Mouse (Mus musculus) C3H10T1/2 (cell line): ENCODE results near the gene Taf10. TPM values are rescaled to one million over a fixed set of nuclear protein-coding genes. Genes with fewer than 3 reads are reported as not detected.

Experiments used
- polyA plus RNA-seq, 2 experiments: library from polyadenylated mRNA; unstranded; fragments of >200 nt; fragmentation: generic; extraction: Trizol; gene quantifications; one replicate each; pipeline ENCODE4 v1.2.1; 2012; ENCODE audit warnings: missing spikeins in 2 of 2

Taf10 gene
- 100 to 1,000 TPM; 243 to 661 TPM for polyA plus RNA-seq

DNA sequence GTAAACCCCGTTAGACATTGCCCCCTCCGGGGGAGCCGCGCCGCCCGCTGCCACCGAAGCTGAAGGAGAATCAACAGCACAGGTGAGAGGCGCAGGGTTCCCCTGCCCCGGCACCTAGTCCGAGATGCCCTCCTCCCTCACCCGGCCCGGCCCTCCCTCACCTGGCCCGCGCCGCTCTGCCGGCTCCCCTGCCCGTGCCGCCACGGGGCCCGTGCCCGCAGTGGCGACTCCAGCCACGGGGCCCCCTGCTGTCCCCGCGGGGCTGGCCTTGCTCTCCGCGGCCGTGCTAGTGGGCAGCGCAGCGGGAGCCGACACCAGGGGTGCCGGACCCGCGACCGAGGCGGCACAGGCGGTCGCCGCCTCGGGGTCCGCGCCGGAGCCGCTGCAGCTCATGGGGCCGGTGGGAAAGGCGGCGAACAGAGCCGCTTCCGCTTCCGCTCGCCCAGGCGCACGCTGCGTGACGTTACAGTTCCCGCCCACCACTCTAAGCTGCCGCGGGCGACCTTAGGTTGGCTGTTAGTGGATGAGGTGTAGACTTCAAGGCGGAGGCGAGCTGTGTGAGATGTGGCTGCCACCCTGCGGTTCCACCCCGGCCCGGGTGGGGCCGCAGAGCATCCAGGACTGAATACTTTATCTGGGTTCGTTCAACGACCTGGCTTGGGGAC is at the start of gene Taf10:
Gene Taf10, minus strand, starts transcription at position 436 of the 665 bp plus-strand sequence.

GRCm38 (mm10) chr7:105787285-105788140 is 43.4 kb upstream of the Taf10 start, which contains the start of gene Dchs1:
TSS of gene Dchs1 (minus strand) at chr7:105787654.

DNA sequence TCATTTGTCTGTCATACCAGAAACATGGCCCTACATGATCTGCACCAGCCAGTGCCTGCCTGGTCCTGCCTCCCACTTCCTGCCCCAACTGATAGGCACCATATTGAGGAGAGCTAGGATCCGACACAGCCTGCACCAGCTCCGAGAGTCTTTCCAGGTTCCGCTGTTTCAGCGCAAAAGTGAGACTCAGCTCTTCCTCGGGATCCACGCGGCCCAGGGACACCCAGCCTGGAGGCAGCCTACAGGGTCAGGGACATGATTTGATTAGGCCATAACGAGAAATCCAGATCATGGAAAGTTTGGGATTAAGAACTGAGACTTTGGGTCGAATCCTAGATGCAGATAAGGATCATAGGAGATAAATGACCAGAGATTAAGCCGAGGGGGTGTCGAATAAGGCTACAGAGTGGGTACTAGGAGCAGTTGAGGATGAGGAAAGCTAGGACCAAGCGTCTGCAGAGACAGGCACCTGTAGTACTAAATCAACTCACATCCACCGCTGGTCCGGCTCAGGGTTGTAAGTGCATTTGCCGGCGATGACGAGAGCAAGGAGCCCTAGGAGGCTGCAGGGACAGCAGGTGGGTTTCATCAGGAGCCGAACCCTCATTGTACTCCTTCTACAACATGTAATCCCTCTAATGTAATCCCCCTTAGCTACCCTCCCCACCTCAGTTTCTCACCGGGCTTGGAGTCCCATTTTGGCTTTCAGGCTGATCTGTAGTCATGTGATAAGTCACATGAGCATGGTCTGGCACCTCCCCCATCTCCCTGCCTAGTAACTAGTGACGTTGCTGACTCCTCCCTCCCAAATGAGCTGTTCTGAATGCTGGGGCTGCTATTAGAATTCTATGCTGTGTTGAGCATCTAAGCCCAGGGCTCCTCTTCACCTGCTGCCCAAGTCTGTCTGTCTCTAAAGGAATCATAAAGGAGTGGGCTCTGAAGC is 7.6 kb upstream of the Taf10 start, which contains the start of gene Tpp1:
Gene Tpp1, minus strand, starts transcription at position 745 of the 943 bp plus-strand sequence.

GRCm38 (mm10) chr7:105736911-105737521 is 7.1 kb downstream of the Taf10 start, which contains the start of gene Rrp8:
TSS of gene Rrp8 (minus strand) at chr7:105737385.

DNA sequence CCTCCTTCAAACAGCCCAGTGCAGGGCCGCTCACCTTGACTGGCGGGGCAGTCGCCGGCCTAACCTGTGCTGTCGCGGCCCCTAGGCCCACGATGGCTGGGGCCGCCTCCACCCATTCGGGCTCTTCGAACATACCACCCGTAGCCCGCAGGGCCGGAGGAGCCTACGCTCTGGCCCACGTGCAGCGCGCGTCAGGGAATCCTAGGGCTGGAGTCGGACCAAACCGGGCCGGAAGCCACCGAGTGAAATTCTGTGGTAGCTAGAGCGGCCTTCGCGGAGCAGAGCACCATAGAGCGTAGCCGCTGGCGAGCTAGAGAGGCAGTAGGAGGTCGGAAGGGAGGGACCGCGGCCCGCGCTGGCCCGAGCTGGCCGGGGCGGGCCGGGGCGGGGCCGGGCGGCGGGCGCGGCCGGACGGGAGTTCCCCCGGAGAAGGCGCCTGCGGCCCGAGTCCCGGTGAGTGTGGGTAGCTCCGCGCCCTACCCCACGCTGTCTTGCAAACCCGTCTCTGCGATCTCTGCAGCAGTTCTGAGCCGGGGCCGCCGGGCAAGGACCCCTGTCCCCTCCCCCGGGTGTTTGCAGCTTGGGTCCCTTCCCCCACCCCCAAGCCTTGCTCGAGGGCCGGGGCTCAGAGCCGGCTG is 7.8 kb downstream of the Taf10 start, which contains the start of gene Ilk:
Gene Ilk, plus strand, starts transcription at position 329 of the 638 bp plus-strand sequence.

Other genes with a start within 250 kb of the Taf10 start
- gene Smpd1, start 190.0 kb downstream of the Taf10 start, polyA plus RNA-seq, result 10 to 100 TPM; 32.0 to 79.2 TPM
- gene Apbb1, start 162.7 kb downstream of the Taf10 start, polyA plus RNA-seq, result 10 to 100 TPM; 28.1 to 45.2 TPM
- 1 to 10 TPM in 1 of 2 experiments, under 1 TPM in 1; 0.11 to 1.8 TPM for gene Hpx, start 144.2 kb downstream of the Taf10 start, polyA plus RNA-seq
- gene Trim3, start 110.8 kb downstream of the Taf10 start, polyA plus RNA-seq, result 10 to 100 TPM; 18.4 to 39.5 TPM
- gene Timm10b, start 104.3 kb downstream of the Taf10 start, polyA plus RNA-seq, result 100 to 1,000 TPM; 161 to 212 TPM
- 10 to 100 TPM; 43.3 to 46.2 TPM for gene Arfip2, start 103.9 kb downstream of the Taf10 start, polyA plus RNA-seq
- 10 to 100 TPM; 52.9 to 60.4 TPM for gene Gm45799, start 103.8 kb downstream of the Taf10 start, polyA plus RNA-seq
- 1 to 10 TPM in 1 of 2 experiments, under 1 TPM in 1; 0.27 to 3.4 TPM for gene Dnhd1, start 93.5 kb downstream of the Taf10 start, polyA plus RNA-seq
- 100 to 1,000 TPM; 185 to 199 TPM for gene Ilk, start 7.8 kb downstream of the Taf10 start, polyA plus RNA-seq
- 10 to 100 TPM; 13.0 to 19.8 TPM for gene Rrp8, start 7.0 kb downstream of the Taf10 start, polyA plus RNA-seq
- gene Tpp1, start 7.9 kb upstream of the Taf10 start, polyA plus RNA-seq, result 10 to 100 TPM in 1 of 2 experiments, 1 to 10 TPM in 1; 7.0 to 47.4 TPM
- gene Dchs1, start 43.3 kb upstream of the Taf10 start, polyA plus RNA-seq, result under 1 TPM; 0.05 to 0.97 TPM
- gene Mrpl17, start 66.7 kb upstream of the Taf10 start, polyA plus RNA-seq, result 100 to 1,000 TPM; 396 to 429 TPM
- gene Gm4070, start 209.6 kb upstream of the Taf10 start, polyA plus RNA-seq, result under 1 TPM in 1 of 2 experiments, not detected in 1; 0.01 TPM